Mouse (Mus musculus): Measurements from ENCODE around the gene Pdzd2. TPM values are rescaled to one million over a fixed set of nuclear protein-coding genes. Genes with fewer than 3 reads are reported as not detected.

The Pdzd2 gene
- polyA plus RNA-seq, 1 experiment = under 0.01 TPM

GRCm38 (mm10) chr15:12470900-12471838, 268.6 kb downstream of the Pdzd2 start:
- H3K36me3 ChIP-seq (ENCODE audit: control insufficient read depth) = no peaks in the 10 kb centered on the region
- H3K4me3 ChIP-seq (replicated peaks) = no peak overlapping the region
- H3K4me1 ChIP-seq (ENCODE audit: control insufficient read depth) = no peaks in the 10 kb centered on the region
- H3K9me3 ChIP-seq (ENCODE audit: control insufficient read depth, low read length) = no peaks in the 10 kb centered on the region
- H3K27me3 ChIP-seq (ENCODE audit: control insufficient read depth) = no peaks in the 10 kb centered on the region
- no peak for TF ChIP-seq GATA1 (IDR thresholded peaks at IDR 0.05; ENCODE audit: low read length)
- no peak for TF ChIP-seq TAL1 (IDR thresholded peaks at IDR 0.05; ENCODE audit: low read length)

- no peak for TF ChIP-seq GATA1 (IDR thresholded peaks at IDR 0.05; ENCODE audit: low read length)
- no peak for TF ChIP-seq TAL1 (IDR thresholded peaks at IDR 0.05; ENCODE audit: low read length)
- no peak overlapping the region for H3K4me3 ChIP-seq (replicated peaks)
- no peaks in the 10 kb centered on the region for H3K4me1 ChIP-seq (ENCODE audit: control insufficient read depth)
- no peaks in the 10 kb centered on the region for H3K36me3 ChIP-seq (ENCODE audit: control insufficient read depth)
- no peaks in the 10 kb centered on the region for H3K9me3 ChIP-seq (ENCODE audit: control insufficient read depth, low read length)
- H3K27me3 ChIP-seq (ENCODE audit: control insufficient read depth) = no peaks in the 10 kb centered on the region
Measured at GRCm38 (mm10) chr15:12468625-12469024, 271.1 kb downstream of the Pdzd2 start.

- H3K4me3 ChIP-seq (replicated peaks) = no peak overlapping the region
- H3K36me3 ChIP-seq (ENCODE audit: control insufficient read depth) = no peaks in the 10 kb centered on the region
- H3K4me1 ChIP-seq (ENCODE audit: control insufficient read depth) = no peaks in the 10 kb centered on the region
- H3K9me3 ChIP-seq (ENCODE audit: control insufficient read depth, low read length) = no peaks in the 10 kb centered on the region
- TF ChIP-seq GATA1 (IDR thresholded peaks at IDR 0.05; ENCODE audit: low read length) (no peak), TAL1 (IDR thresholded peaks at IDR 0.05; ENCODE audit: low read length) (no peak)
- H3K27me3 ChIP-seq (ENCODE audit: control insufficient read depth) = no peaks in the 10 kb centered on the region
Measured at GRCm38 (mm10) chr15:12465748-12466147, 274.0 kb downstream of the Pdzd2 start.

GRCm38 (mm10) chr15:12456808-12457207, 282.9 kb downstream of the Pdzd2 start:
- no peak for TF ChIP-seq TAL1 (IDR thresholded peaks at IDR 0.05; ENCODE audit: low read length)
- no peak for TF ChIP-seq GATA1 (IDR thresholded peaks at IDR 0.05; ENCODE audit: low read length)
- Histone ChIP-seq H3K4me1 (ENCODE audit: control insufficient read depth) (no peaks in the 10 kb centered on the region), H3K9me3 (ENCODE audit: control insufficient read depth, low read length) (no peaks in the 10 kb centered on the region), H3K27me3 (ENCODE audit: control insufficient read depth) (no peaks in the 10 kb centered on the region), H3K36me3 (ENCODE audit: control insufficient read depth) (no peaks in the 10 kb centered on the region), H3K4me3 (replicated peaks) (no peak overlapping the region)

- no peak for TF ChIP-seq TAL1 (IDR thresholded peaks at IDR 0.05; ENCODE audit: low read length)
- TF ChIP-seq GATA1 (IDR thresholded peaks at IDR 0.05; ENCODE audit: low read length) = no peak
- H3K4me3 ChIP-seq (replicated peaks) = no peak overlapping the region
- no peaks in the 10 kb centered on the region for H3K36me3 ChIP-seq (ENCODE audit: control insufficient read depth)
Measured at GRCm38 (mm10) chr15:12453343-12453742, 286.4 kb downstream of the Pdzd2 start.

GRCm38 (mm10) chr15:12452141-12452995, 287.4 kb downstream of the Pdzd2 start:
- Histone ChIP-seq H3K4me3 (replicated peaks) (no peak overlapping the region), H3K27me3 (ENCODE audit: control insufficient read depth) (no peaks in the 10 kb centered on the region), H3K9me3 (ENCODE audit: control insufficient read depth, low read length) (no peaks in the 10 kb centered on the region), H3K36me3 (ENCODE audit: control insufficient read depth) (no peaks in the 10 kb centered on the region), H3K4me1 (ENCODE audit: control insufficient read depth) (no peaks in the 10 kb centered on the region)
- TF ChIP-seq TAL1 (IDR thresholded peaks at IDR 0.05; ENCODE audit: low read length) (no peak), GATA1 (IDR thresholded peaks at IDR 0.05; ENCODE audit: low read length) (no peak)

More at GRCm38 (mm10) chr15:12453343-12453742, 286.4 kb downstream of the Pdzd2 start:
- Histone ChIP-seq H3K4me1 (ENCODE audit: control insufficient read depth) (no peaks in the 10 kb centered on the region), H3K9me3 (ENCODE audit: control insufficient read depth, low read length) (no peaks in the 10 kb centered on the region), H3K27me3 (ENCODE audit: control insufficient read depth) (no peaks in the 10 kb centered on the region)

GRCm38 (mm10) chr15:12451448-12451847, 288.3 kb downstream of the Pdzd2 start:
- TF ChIP-seq TAL1 (IDR thresholded peaks at IDR 0.05; ENCODE audit: low read length) (no peak), GATA1 (IDR thresholded peaks at IDR 0.05; ENCODE audit: low read length) (no peak)
- Histone ChIP-seq H3K27me3 (ENCODE audit: control insufficient read depth) (no peaks in the 10 kb centered on the region), H3K9me3 (ENCODE audit: control insufficient read depth, low read length) (no peaks in the 10 kb centered on the region), H3K4me1 (ENCODE audit: control insufficient read depth) (no peaks in the 10 kb centered on the region), H3K36me3 (ENCODE audit: control insufficient read depth) (no peaks in the 10 kb centered on the region), H3K4me3 (replicated peaks) (no peak overlapping the region)

GRCm38 (mm10) chr15:12450790-12451189, 288.9 kb downstream of the Pdzd2 start:
- TF ChIP-seq TAL1 (IDR thresholded peaks at IDR 0.05; ENCODE audit: low read length) (no peak), GATA1 (IDR thresholded peaks at IDR 0.05; ENCODE audit: low read length) (no peak)
- H3K36me3 ChIP-seq (ENCODE audit: control insufficient read depth) = no peaks in the 10 kb centered on the region
- H3K27me3 ChIP-seq (ENCODE audit: control insufficient read depth) = no peaks in the 10 kb centered on the region
- H3K4me1 ChIP-seq (ENCODE audit: control insufficient read depth) = no peaks in the 10 kb centered on the region
- no peak overlapping the region for H3K4me3 ChIP-seq (replicated peaks)
- H3K9me3 ChIP-seq (ENCODE audit: control insufficient read depth, low read length) = no peaks in the 10 kb centered on the region

- Histone ChIP-seq H3K9me3 (ENCODE audit: control insufficient read depth, low read length) (no peaks in the 10 kb centered on the region), H3K36me3 (ENCODE audit: control insufficient read depth) (no peaks in the 10 kb centered on the region), H3K27me3 (ENCODE audit: control insufficient read depth) (no peaks in the 10 kb centered on the region), H3K4me1 (ENCODE audit: control insufficient read depth) (no peaks in the 10 kb centered on the region), H3K4me3 (replicated peaks) (no peak overlapping the region)
- TF ChIP-seq TAL1 (IDR thresholded peaks at IDR 0.05; ENCODE audit: low read length) = no peak
- no peak for TF ChIP-seq GATA1 (IDR thresholded peaks at IDR 0.05; ENCODE audit: low read length)
Measured at GRCm38 (mm10) chr15:12449321-12449720, 290.4 kb downstream of the Pdzd2 start.
